Mouse (Mus musculus): ENCODE results near the gene Vdr. TPM values are rescaled to one million over a fixed set of nuclear protein-coding genes. Genes with fewer than 3 reads are reported as not detected.

Gene Vdr
- polyA plus RNA-seq, 1 experiment from 2014 or later, result 0.72 TPM

- Histone ChIP-seq H3K4me1 (ENCODE audit: control insufficient read depth, insufficient read depth, low read length) (peaks cover 75% of the 10 kb centered on the region), H3K9me3 (replicated peaks; ENCODE audit: control insufficient read depth, low read length) (no peaks in the 10 kb centered on the region), H3K4me3 (ENCODE audit: low read depth, low read length) (no peak overlapping the region), H3K9ac (ENCODE audit: low read depth, low read length) (no peak overlapping the region), H3K4me2 (peak overlapping the region; percentile 61; the same call in 1 of the 2 replicates), H3K27ac (ENCODE audit: low read depth, low read length) (no peak overlapping the region), H3K27me3 (ENCODE audit: control insufficient read depth, insufficient read depth, low read length) (no peaks in the 10 kb centered on the region), H3K36me3 (ENCODE audit: control insufficient read depth, insufficient read depth, low read length) (peaks cover 3% of the 10 kb centered on the region)
- no peak for ATAC-seq (replicated peaks; ENCODE audit: insufficient number of reproducible peaks, low FRiP score, low TSS enrichment)
- WGBS (ENCODE audit: insufficient replicate concordance), result 59% methylated on average over 5 of the region's 5 CpGs
Measured at GRCm38 (mm10) chr15:97826588-97827261, 83.7 kb downstream of the Vdr start.

DNA sequence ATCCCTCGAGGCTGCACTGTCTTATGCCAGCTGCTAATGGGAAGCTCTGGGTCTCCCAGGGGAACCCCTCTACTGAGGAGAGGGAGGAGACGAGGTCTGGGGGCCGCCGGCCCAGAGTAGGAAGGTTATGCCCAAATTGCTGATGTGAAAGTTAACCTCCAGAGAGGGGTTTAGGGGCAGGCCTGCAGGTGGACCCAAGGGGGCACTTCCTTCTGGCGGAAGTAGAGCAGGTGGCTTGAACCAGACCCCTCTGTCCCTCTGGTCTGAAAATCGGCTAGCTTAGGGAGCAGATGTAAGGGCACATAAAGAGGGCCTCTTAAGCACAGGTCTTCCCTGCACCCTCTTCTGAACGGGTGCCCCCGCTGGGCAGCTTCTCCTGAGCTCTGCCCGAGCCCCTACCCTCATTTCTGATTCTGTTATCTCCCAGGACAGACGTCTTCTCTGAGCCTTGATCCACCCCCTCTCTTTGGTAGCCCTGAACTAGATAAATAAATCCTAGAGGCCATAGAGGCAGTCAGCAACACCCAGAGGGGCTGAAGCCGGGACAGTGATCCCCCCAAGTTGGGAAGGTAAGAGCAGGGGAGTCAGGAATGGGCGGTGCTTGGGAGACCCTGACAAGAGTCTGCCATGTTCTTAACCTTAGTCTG, 84.4 kb downstream of the Vdr start:
- ATAC-seq (replicated peaks; ENCODE audit: insufficient number of reproducible peaks, low FRiP score, low TSS enrichment), result no peak
- H3K4me1 ChIP-seq (ENCODE audit: control insufficient read depth, insufficient read depth, low read length), result peaks cover 81% of the 10 kb centered on the region
- peak overlapping the region; percentile 54 for H3K27ac ChIP-seq (ENCODE audit: low read depth, low read length)
- H3K9me3 ChIP-seq (replicated peaks; ENCODE audit: control insufficient read depth, low read length), result no peaks in the 10 kb centered on the region
- WGBS (ENCODE audit: insufficient replicate concordance), result 37% methylated on average over 12 of the region's 12 CpGs
- no peaks in the 10 kb centered on the region for H3K27me3 ChIP-seq (ENCODE audit: control insufficient read depth, insufficient read depth, low read length)
- H3K36me3 ChIP-seq (ENCODE audit: control insufficient read depth, insufficient read depth, low read length), result peaks cover 3% of the 10 kb centered on the region
- H3K4me2 ChIP-seq, result peak overlapping the region; percentile 61
- H3K4me3 ChIP-seq (ENCODE audit: low read depth, low read length), result peak overlapping the region; percentile 1; the same call in 1 of the 2 replicates
- peak overlapping the region; percentile 60 for H3K9ac ChIP-seq (ENCODE audit: low read depth, low read length)

DNA sequence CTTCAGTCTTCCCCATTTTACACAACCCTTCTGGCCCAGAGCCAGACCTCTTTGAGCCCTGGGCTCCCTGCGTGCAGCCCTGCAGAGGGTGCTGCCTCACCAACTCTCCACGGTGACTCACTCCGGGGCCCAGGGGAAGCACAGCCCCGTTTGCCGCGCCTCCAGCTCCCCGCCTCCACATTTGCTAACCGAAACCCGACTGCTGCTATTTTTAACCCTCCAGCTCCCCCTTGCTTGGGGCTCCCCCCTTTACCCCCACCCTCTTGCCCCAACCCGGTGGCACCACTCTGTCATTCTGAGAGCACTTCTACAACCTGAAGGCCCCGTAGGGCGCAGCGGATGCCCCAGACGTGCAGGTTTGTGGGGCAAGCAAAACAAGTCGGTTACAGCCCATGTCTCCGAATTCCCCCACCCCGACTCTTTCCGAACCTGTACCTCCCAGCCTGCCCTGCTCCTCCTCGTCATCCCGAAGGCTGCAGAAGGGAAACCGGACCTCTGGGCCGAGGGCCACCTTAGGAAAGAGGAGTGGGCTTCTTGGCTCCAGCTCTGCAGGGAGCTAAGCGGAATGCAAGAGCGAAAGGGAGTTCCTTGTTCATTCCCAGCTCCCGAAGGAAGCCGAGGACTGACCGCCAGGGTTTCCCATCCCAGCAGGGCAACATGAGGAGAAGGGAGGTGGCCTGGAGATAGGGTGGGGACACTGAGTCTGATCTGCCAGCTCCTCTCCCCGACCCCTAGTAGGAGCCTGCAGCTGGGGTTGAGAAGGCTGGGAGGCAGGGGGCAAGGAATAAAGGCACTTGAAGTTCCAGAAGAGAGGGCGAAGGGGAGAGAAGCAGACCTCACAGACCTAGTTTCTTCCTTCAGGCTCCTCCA, 85.1 kb downstream of the Vdr start:
- peak overlapping the region; percentile 26 for H3K4me3 ChIP-seq (ENCODE audit: low read depth, low read length)
- H3K36me3 ChIP-seq (ENCODE audit: control insufficient read depth, insufficient read depth, low read length), result peaks cover 3% of the 10 kb centered on the region
- no peaks in the 10 kb centered on the region for H3K27me3 ChIP-seq (ENCODE audit: control insufficient read depth, insufficient read depth, low read length)
- no peak for ATAC-seq (replicated peaks; ENCODE audit: insufficient number of reproducible peaks, low FRiP score, low TSS enrichment)
- H3K4me1 ChIP-seq (ENCODE audit: control insufficient read depth, insufficient read depth, low read length), result peaks cover 84% of the 10 kb centered on the region
- H3K4me2 ChIP-seq, result peak overlapping the region; percentile 61
- H3K27ac ChIP-seq (ENCODE audit: low read depth, low read length), result peak overlapping the region; percentile 54
- 6% methylated on average over 29 of the region's 29 CpGs for WGBS (ENCODE audit: insufficient replicate concordance)
- no peaks in the 10 kb centered on the region for H3K9me3 ChIP-seq (replicated peaks; ENCODE audit: control insufficient read depth, low read length)
- H3K9ac ChIP-seq (ENCODE audit: low read depth, low read length), result peak overlapping the region; percentile 60

DNA sequence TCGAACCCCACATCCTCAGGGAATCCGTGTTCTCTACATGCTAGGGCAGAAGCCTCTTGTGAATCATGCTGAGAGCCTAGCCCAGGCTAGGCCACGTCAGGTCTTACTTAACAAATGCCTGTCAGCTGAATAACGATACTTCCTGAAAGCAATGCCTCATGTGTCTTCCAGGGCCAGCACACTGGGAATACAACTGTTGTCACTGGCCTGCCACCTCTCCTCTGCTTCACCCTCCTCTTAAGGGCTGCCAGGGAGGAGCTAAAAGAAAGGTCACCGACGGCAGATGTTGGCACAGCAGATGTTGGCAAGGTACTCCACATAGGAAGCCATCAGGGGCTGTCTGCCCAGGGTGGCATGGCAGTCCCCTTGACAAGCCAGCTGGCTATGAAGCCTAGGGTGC, 86.4 kb downstream of the Vdr start:
- Histone ChIP-seq H3K27ac (ENCODE audit: low read depth, low read length) (no peak overlapping the region), H3K4me1 (ENCODE audit: control insufficient read depth, insufficient read depth, low read length) (peaks cover 71% of the 10 kb centered on the region), H3K36me3 (ENCODE audit: control insufficient read depth, insufficient read depth, low read length) (peaks cover 3% of the 10 kb centered on the region), H3K27me3 (ENCODE audit: control insufficient read depth, insufficient read depth, low read length) (no peaks in the 10 kb centered on the region), H3K9me3 (replicated peaks; ENCODE audit: control insufficient read depth, low read length) (no peaks in the 10 kb centered on the region), H3K9ac (ENCODE audit: low read depth, low read length) (peak overlapping the region; percentile 47; the same call in 1 of the 2 replicates), H3K4me2 (no peak overlapping the region), H3K4me3 (ENCODE audit: low read depth, low read length) (no peak overlapping the region)
- WGBS (ENCODE audit: insufficient replicate concordance), result 82% methylated on average over 6 of the region's 6 CpGs
- ATAC-seq (replicated peaks; ENCODE audit: insufficient number of reproducible peaks, low FRiP score, low TSS enrichment), result no peak

DNA sequence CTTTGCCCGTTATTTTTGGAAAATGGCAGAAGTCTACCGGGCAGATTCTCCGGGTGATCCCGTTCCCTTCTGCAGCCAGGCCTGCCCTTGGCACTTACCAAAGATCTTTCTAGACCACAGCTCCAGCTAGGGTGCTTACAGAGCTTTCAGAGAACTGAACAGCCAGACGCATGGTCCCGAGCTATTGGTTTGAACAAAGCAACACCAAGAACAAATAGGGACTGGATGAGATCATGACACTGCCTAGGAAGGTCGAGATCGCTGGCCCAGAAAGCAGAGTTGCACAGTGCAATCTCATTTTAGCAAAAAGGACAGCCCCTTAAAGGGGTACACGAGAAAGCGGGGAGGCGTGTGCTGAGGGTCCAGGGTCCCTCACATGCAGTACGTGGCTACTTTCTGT, 87.0 kb downstream of the Vdr start:
- 83% methylated on average over 12 of the region's 12 CpGs for WGBS (ENCODE audit: insufficient replicate concordance)

DNA sequence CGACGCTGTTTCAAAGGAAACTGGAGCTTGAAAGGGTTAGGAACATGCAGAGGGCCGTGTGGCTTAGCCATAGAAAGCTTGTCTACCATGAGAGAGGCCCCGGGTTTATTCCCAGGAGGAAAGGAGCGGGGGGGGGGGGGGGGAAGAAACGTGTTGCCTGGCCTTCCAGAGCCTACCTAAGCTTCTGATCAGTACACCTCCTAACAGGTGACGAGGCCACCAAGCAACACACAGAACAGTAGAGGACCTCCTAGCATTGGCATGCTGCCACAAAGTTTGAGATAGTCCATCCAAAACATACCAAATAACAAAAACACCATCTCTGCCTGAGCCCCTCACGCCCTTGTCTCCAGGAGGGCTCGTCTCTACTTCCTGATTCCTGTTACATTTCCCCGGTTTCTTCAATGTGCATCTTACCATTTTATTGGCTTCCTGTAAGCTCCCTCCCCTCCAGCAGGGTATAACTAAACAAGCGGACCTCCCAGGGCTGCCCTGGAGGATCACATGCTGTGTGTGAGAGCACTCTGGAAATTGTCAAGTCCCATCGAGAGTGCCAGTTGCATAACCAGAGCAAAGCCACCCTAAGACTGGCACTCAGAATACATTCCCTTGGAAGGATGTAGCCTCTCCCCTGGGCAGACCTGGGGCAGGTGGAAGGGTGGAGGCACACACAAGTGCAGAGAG, 87.7 kb downstream of the Vdr start:
- Histone ChIP-seq H3K4me1 (ENCODE audit: control insufficient read depth, insufficient read depth, low read length) (peaks cover 63% of the 10 kb centered on the region), H3K4me2 (0 out of 2 replicates have a peak overlapping the region, but pooled peaks have one; percentile 27), H3K27me3 (ENCODE audit: control insufficient read depth, insufficient read depth, low read length) (no peaks in the 10 kb centered on the region), H3K4me3 (ENCODE audit: low read depth, low read length) (no peak overlapping the region), H3K9ac (ENCODE audit: low read depth, low read length) (0 out of 2 replicates have a peak overlapping the region, but pooled peaks have one; percentile 10), H3K27ac (ENCODE audit: low read depth, low read length) (no peak overlapping the region), H3K36me3 (ENCODE audit: control insufficient read depth, insufficient read depth, low read length) (peaks cover 3% of the 10 kb centered on the region), H3K9me3 (replicated peaks; ENCODE audit: control insufficient read depth, low read length) (no peaks in the 10 kb centered on the region)
- ATAC-seq (replicated peaks; ENCODE audit: insufficient number of reproducible peaks, low FRiP score, low TSS enrichment), result no peak
- WGBS (ENCODE audit: insufficient replicate concordance), result 42% methylated on average over 11 of the region's 12 CpGs

More for the DNA sequence above, 87.0 kb downstream of the Vdr start:
- no peak for ATAC-seq (replicated peaks; ENCODE audit: insufficient number of reproducible peaks, low FRiP score, low TSS enrichment)
- Histone ChIP-seq H3K4me3 (ENCODE audit: low read depth, low read length) (no peak overlapping the region), H3K9ac (ENCODE audit: low read depth, low read length) (no peak overlapping the region), H3K27me3 (ENCODE audit: control insufficient read depth, insufficient read depth, low read length) (no peaks in the 10 kb centered on the region), H3K9me3 (replicated peaks; ENCODE audit: control insufficient read depth, low read length) (no peaks in the 10 kb centered on the region), H3K36me3 (ENCODE audit: control insufficient read depth, insufficient read depth, low read length) (peaks cover 3% of the 10 kb centered on the region), H3K27ac (ENCODE audit: low read depth, low read length) (no peak overlapping the region), H3K4me2 (no peak overlapping the region), H3K4me1 (ENCODE audit: control insufficient read depth, insufficient read depth, low read length) (peaks cover 66% of the 10 kb centered on the region)

- no peak for ATAC-seq (replicated peaks; ENCODE audit: insufficient number of reproducible peaks, low FRiP score, low TSS enrichment)
- Histone ChIP-seq H3K4me2 (no peak overlapping the region), H3K27ac (ENCODE audit: low read depth, low read length) (peak overlapping the region; percentile 77), H3K27me3 (ENCODE audit: control insufficient read depth, insufficient read depth, low read length) (no peaks in the 10 kb centered on the region), H3K9me3 (replicated peaks; ENCODE audit: control insufficient read depth, low read length) (no peaks in the 10 kb centered on the region), H3K9ac (ENCODE audit: low read depth, low read length) (no peak overlapping the region), H3K36me3 (ENCODE audit: control insufficient read depth, insufficient read depth, low read length) (peaks cover 3% of the 10 kb centered on the region), H3K4me1 (ENCODE audit: control insufficient read depth, insufficient read depth, low read length) (peaks cover 63% of the 10 kb centered on the region), H3K4me3 (ENCODE audit: low read depth, low read length) (no peak overlapping the region)
- 58% methylated on average over 6 of the region's 6 CpGs for WGBS (ENCODE audit: insufficient replicate concordance)
Measured at GRCm38 (mm10) chr15:97821983-97822363, 88.5 kb downstream of the Vdr start.

All from heart, embryonic 11.5 days (tissue).